Mouse (Mus musculus) heart, adult 2 months (tissue): ENCODE data around the gene Sh3kbp1.

Experiments
- CTCF ChIP-seq: fragments of 200-600 bp; IDR thresholded peaks from 2 replicates; pipeline ENCODE4 v1.8.1; 2022; ENCODE audit warnings: antibody characterized with exemption, mild to moderate bottlenecking, moderate library complexity
- POLR2A ChIP-seq: fragments of 200-500 bp; IDR thresholded peaks from 2 replicates; pipeline ENCODE4 v1.6.1; 2011; ENCODE audit warnings: mild to moderate bottlenecking, low read depth, low read length, control low read depth; ENCODE audit not compliant: insufficient read depth

DNA sequence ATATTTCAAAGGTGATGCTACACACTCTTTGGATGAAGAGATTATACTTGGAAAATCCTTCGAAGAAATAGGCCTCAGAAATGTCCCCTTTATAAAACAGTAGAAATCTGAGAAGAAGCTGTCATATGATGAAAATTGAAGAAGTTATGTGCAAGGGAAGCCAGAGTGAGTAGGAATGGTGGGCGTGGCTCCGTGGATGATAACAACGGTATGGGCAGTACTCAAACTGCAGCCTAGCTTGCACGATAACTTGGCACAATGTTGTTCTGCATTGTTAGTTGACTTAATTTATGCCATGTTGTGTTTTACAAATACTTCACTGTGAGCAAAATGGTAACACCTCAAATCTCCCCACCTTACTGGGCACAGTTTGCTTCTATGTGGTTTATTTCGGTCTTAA, 368.7 kb downstream of the Sh3kbp1 start:
- TF ChIP-seq CTCF (no peak), POLR2A (no peak)
